In the genomic region with DNA sequence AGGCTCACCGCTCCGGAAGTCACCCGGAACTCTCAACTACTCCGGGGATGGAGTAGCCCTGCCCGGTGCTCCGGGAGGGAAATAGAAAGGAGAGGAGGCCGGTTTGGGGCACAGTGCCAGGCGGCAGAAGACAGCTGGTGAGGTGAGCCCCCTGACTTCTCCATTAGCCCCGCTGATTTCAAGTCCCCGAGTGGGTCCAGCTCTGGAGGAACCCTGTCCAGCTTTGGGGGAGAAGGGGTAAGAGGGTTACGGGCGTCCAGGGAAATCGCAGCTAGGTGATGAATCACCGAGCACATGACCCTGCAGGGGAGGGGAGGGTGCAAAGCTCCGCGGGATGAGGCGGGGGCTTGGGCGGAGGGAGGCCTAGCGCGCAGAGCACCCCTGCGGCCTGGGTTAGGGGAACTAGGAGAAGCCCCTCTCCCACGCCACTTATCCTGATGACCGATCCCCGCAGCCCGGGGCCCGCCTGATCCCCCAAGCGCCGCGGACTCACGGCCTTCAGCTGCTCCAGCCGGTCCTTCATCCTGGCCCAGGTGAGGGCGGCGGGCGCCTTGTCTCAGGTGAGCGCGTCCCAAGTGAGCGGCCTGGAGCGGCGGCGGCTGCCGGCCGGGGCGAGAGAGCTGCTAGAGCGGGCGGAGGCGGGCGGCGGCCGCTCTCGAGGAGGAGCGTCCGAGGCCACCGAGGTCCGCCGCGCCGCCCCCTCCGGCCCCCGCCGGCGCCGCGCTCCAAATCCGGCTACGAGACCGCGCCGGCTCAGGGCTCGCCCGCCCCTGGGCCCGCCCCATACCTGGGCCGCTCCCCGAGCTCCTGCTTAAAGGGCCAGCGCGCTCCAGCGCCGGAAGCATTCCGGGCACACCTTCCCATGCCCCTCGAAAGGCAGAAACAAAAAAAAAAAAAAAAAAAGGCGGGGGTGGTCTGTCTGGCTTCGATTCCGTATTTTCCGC, we compare ENCODE assay signal across 8 mouse cellular contexts. TPM values are rescaled to one million over a fixed set of nuclear protein-coding genes. Genes with fewer than 3 reads are reported as not detected.
DNase-seq lines count a peak whose midpoint lies in the region; ATAC-seq lines count a peak whose summit lies in the region.

No protein-coding gene starts in this region.

- no peaks in the 10 kb centered on the region for H3K4me1 ChIP-seq in limb, embryonic 11.5 days (ENCODE audit: control insufficient read depth, insufficient read depth, low read length)
- peaks cover 29% of the 10 kb centered on the region for H3K4me1 ChIP-seq in midbrain, embryonic 12.5 days

- no peak overlapping the region for H3K27ac ChIP-seq in limb, embryonic 11.5 days (replicated peaks; ENCODE audit: low read depth, low read length)
- 0 out of 2 replicates have a peak overlapping the region, but pooled peaks have one; percentile 22 for H3K27ac ChIP-seq in midbrain, embryonic 12.5 days (replicated peaks)

- peak overlapping the region; percentile 67 for H3K9ac ChIP-seq in limb, embryonic 11.5 days (ENCODE audit: low read length)
- peak overlapping the region; percentile 68 for H3K9ac ChIP-seq in midbrain, embryonic 12.5 days (replicated peaks)

- peak; percentile 39 for DNase-seq in layer of hippocampus, adult 11-12 months (ENCODE audit: low spot score)
- no peak for DNase-seq in layer of hippocampus, adult 9-10 months (ENCODE audit: low spot score)
- DNase-seq in embryo, embryonic 9.5 days (ENCODE audit: extremely low spot score): peak; percentile 52
- peak; percentile 73 to 79 for DNase-seq in heart, adult 18-20 months
- peak; percentile 75 for DNase-seq in kidney, adult 11 months
- DNase-seq in limb, embryonic 11.5 days (ENCODE audit: low spot score): peak; percentile 58
- peak; percentile 40 for DNase-seq in right cerebral cortex, postnatal 4 days

- peak; percentile 53; the same call in 1 of the 2 replicates for ATAC-seq in limb, embryonic 11.5 days (ENCODE audit: insufficient number of reproducible peaks, low FRiP score, low TSS enrichment, low read depth)
- peak; percentile 70 for ATAC-seq in midbrain, embryonic 12.5 days (ENCODE audit: low FRiP score, low read depth)

- no peaks in the 10 kb centered on the region for H3K36me3 ChIP-seq in limb, embryonic 11.5 days (ENCODE audit: control insufficient read depth, insufficient read depth, low read length)
- H3K36me3 ChIP-seq in midbrain, embryonic 12.5 days: no peaks in the 10 kb centered on the region

- peak overlapping the region; percentile 96 for H3K4me2 ChIP-seq in limb, embryonic 11.5 days (ENCODE audit: low read depth, severe bottlenecking)
- peak overlapping the region; percentile 77 for H3K4me2 ChIP-seq in midbrain, embryonic 12.5 days (replicated peaks)

- peak overlapping the region; percentile 51 for H3K4me3 ChIP-seq in limb, embryonic 11.5 days (ENCODE audit: low read depth, low read length)
- peak overlapping the region; percentile 64 for H3K4me3 ChIP-seq in midbrain, embryonic 12.5 days

- peaks cover 37% of the 10 kb centered on the region for H3K27me3 ChIP-seq in limb, embryonic 11.5 days (ENCODE audit: control insufficient read depth, insufficient read depth, low read length)
- peaks cover 34% of the 10 kb centered on the region for H3K27me3 ChIP-seq in midbrain, embryonic 12.5 days

- H3K9me3 ChIP-seq in limb, embryonic 11.5 days (ENCODE audit: control insufficient read depth, low read length): no peaks in the 10 kb centered on the region
- H3K9me3 ChIP-seq in midbrain, embryonic 12.5 days: no peaks in the 10 kb centered on the region

- WGBS in limb, embryonic 11.5 days: 1% methylated on average over 65 of the region's 83 CpGs
- under 1% methylated on average over 61 of the region's 83 CpGs for WGBS in midbrain, embryonic 12.5 days

RNA-seq across cellular contexts. Expression of gene Stx3, which starts 0.7 kb away (rescaled TPM):
- 1 to 10 TPM; 3.5 to 4.5 TPM for total RNA-seq in heart, adult 18-20 months (2021)
- 6.8 and 8.4 TPM in 2 replicates for polyA plus RNA-seq in limb, embryonic 11.5 days (2014; fragmentation: Nextera tagmentation; extraction: Ambion mirVana)
- 20.3 and 22.0 TPM in 2 replicates for polyA plus RNA-seq in midbrain, embryonic 12.5 days (2016; fragmentation: Nextera tagmentation; extraction: Ambion mirVana)

RNA-seq across cellular contexts. Expression of gene Olfr1417, which starts 20.5 kb away (rescaled TPM):
- total RNA-seq in heart, adult 18-20 months (2021): not detected
- not detected in 2 replicates for polyA plus RNA-seq in limb, embryonic 11.5 days (2014; fragmentation: Nextera tagmentation; extraction: Ambion mirVana)
- not detected in 2 replicates for polyA plus RNA-seq in midbrain, embryonic 12.5 days (2016; fragmentation: Nextera tagmentation; extraction: Ambion mirVana)

RNA-seq across cellular contexts. Expression of gene Olfr1418, which starts 42.4 kb away (rescaled TPM):
- total RNA-seq in heart, adult 18-20 months (2021): not detected
- not detected in 2 replicates for polyA plus RNA-seq in limb, embryonic 11.5 days (2014; fragmentation: Nextera tagmentation; extraction: Ambion mirVana)
- not detected in 2 replicates for polyA plus RNA-seq in midbrain, embryonic 12.5 days (2016; fragmentation: Nextera tagmentation; extraction: Ambion mirVana)

RNA-seq across cellular contexts. Expression of gene Mrpl16, which starts 48.3 kb away (rescaled TPM):
- total RNA-seq in heart, adult 18-20 months (2021): 100 to 1,000 TPM; 113 to 120 TPM
- 54.5 and 55.1 TPM in 2 replicates for polyA plus RNA-seq in limb, embryonic 11.5 days (2014; fragmentation: Nextera tagmentation; extraction: Ambion mirVana)
- polyA plus RNA-seq in midbrain, embryonic 12.5 days (2016; fragmentation: Nextera tagmentation; extraction: Ambion mirVana): 45.7 and 48.7 TPM in 2 replicates

RNA-seq across cellular contexts. Expression of gene Olfr1419, which starts 56.4 kb away (rescaled TPM):
- not detected for total RNA-seq in heart, adult 18-20 months (2021)
- not detected in 2 replicates for polyA plus RNA-seq in limb, embryonic 11.5 days (2014; fragmentation: Nextera tagmentation; extraction: Ambion mirVana)
- not detected in 2 replicates for polyA plus RNA-seq in midbrain, embryonic 12.5 days (2016; fragmentation: Nextera tagmentation; extraction: Ambion mirVana)
